Mouse (Mus musculus) stomach, postnatal 0 days (tissue): Measurements from ENCODE around the gene Ei24.

Source experiments
- CTCF ChIP-seq: IDR thresholded peaks from 2 replicates; pipeline ENCODE4 v1.5.1; 2016; ENCODE audit warnings: antibody characterized with exemption, low read depth, mild to moderate bottlenecking, moderate library complexity
- EP300 ChIP-seq: optimal IDR thresholded peaks from 2 replicates; pipeline ENCODE3; 2016; ENCODE audit warnings: antibody characterized with exemption

DNA sequence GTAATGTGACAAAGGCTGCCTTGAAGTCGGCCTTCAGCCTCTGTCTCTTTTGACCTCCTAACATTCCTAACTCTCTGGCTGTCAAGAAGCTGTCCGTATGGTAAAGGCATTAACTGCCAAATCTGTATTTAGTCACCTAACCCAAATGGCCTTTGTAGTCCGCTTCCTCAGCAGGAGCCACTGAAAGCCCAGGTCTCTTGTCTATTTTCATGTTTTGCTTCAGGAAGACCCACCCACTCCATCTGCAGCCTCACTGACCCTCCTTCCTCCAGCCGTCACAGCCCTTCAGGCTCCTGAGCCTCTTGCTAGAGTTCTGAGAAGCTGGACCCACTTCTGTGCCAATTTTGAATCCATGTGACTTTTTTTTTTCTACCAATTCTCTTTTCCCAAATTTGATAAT, 21.7 kb upstream of the Ei24 start:
- TF ChIP-seq EP300 (no peak), CTCF (no peak)
